Mouse (Mus musculus): ENCODE results near the gene Dpp8.

Gene Dpp8

DNA sequence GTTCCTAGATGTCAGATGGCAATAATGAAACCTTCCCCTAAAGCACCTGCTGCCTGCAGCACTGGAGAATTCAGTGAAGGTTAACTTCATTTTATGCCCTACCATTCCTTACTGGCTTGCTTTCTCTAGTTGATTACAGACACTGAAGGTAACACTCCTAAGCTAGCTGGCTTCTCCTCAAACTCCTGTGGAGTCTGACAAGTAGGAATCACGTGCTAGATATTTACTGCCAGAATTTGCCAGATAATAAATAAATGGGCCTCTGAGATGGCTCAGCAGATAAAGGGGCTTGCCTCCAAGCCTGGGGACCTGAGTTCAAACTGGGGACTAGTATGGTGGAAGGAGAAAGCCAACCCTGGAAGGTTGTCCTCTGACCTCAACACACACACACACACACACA lies 54.6 kb downstream of the Dpp8 start:
- DNase-seq (ENCODE audit: low spot score in 2 of 2): no peak

DNA sequence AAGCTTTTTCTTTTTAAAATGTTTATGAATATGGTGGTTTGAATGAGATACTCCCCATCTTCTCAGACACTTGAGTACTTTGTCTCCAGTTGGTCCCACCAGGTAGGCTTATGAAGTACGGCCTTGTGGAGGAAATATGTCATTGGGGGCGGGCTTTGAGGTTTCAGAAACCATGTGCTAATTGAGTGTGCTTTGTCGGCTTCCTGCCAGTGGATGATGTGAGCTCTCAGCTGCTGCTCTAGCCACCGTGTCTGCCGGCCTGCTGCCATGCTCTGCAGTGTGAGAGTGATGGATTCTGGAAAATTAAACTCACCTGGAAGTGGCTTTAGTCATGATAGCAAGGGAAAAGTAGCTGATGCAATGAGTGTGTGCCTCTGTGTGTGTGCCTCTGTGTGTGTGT lies 55.3 kb downstream of the Dpp8 start:
- no peak for DNase-seq (ENCODE audit: low spot score in 2 of 2)

DNA sequence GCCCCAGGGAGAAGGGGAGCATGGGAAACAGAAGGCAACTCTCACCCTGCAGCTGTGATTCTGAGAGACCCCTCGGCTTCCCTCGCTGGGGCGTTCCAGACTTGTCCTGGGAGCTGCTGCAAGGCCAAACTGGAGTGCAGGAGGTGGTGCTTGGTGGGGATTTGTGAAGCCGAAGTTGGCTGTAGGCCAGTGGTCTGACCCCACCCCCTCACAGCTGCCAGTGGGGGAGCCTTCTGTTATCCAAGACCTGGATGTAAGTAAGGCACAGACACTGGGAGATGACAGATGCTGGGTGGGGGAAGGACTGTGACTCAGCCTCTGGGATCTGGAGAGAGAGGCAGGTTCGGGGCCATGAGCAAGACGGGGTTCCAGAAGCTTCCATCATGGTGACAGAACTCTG lies 62.0 kb downstream of the Dpp8 start:
- DNase-seq (ENCODE audit: low spot score in 2 of 2): peak; percentile 47 to 53

DNA sequence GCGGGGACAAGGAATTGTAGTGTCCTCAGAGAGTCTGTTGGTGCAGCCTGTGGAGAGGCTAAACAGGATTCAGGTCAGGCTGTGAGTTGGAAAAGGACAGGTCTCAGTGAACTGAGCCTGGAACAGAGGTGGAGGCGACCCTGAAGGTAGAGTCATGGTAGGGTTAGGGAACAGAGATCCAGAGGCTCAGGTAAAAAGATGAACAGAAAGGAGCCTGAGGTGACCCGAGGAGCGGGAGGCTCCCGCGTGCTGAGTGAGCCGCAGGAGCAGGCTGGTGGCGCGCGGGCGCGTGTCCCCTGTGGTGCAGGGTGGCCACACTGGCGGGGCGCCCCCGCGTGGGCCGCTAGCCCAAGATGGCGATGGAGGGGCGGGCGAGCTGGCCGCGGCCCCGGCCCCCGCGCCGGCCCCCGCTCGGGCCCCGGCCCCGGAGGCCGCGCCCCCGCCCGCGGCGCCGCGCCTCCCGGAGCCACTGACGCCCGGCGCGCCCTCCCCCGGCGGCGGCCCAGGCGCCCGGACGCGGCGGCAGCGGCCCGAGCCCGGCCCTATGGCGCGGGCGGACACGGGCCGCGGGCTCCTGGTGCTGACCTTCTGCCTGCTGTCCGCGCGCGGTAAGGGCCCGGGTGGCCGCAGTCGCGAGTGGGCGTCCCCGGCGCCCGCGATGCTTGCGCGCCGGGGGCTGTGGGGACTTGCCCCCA lies 68.9 kb downstream of the Dpp8 start, which contains the start of gene Igdcc4:
Gene Igdcc4, plus strand, starts transcription at position 496 of the 695 bp plus-strand sequence.
- DNase-seq (ENCODE audit: low spot score in 2 of 2): peak in 1 of 2 experiments; percentile 40

DNA sequence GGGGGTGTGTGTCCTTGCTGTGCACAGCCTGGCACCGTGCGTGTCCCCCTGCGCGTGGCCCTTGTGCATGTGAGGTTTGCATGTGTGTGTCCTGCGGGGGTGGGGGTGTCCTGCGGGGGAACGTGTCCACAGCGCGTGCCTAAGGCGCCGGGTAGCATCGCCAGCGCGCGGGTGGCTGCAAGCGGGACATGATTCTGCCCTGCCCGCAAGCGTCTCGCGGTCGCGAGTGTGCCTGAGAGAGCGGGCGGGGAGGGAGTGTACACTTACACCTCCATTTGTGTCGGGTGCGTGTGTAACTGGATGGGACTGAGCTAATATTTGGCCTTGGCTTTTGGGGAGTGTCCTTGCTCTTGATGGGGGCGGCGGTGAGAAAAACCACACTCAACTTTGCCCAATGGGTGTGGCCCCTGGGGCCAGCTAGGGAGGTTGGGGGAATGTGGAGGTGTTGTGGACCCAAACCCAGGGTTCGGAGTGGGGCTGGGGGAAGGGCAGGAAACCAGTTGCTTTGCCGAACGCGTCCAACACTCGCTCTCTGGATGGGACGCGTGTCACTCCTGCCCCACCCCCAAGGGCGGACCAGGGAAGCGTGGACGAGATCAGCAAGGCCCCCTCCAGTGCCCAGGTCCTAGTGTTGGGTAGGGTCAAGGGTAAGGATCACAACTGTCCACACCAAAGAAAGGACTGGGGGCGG lies 69.6 kb downstream of the Dpp8 start:
- DNase-seq (ENCODE audit: low spot score in 2 of 2): peak; percentile 53 to 62

DNA sequence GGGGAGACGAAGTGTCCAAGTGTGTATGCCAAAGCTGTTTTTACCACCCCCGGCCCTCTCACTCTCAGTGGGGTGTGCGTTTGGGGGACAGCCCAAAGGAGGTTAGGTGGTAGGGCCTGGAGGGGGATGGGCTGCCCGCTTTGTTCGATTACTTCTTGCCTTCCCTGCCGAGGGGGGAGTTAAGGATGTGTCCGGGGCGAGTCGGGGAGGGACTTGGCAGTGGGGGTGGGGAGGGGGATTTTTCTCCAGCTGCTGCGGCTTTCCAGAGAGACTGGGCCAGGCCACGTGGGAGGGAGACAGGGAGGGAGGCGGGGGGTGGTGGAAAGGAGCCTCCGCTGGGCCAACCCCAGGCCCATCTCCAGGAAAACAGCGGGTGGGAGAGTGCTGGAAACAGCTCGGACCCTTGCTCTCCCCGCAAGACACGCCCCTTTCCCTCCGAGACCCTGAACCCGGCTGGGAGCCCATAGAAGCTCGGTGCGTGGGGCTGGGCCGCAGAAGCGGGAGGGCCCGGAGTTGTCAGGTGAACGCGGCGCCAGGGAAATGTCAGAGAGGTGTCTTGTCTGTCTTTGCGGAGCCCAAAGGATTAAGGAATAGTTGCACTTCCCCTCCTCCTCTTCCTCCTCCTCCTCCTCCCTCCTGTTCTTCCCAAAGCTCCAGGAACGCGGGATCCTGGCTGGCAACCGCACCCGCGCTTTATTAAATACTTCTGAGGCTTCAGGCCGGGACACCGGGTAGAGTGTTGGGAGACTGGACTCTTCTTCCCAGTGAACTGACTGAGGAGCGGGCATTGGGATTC lies 70.4 kb downstream of the Dpp8 start:
- peak; percentile 39 to 61 for DNase-seq (ENCODE audit: low spot score in 2 of 2)

DNA sequence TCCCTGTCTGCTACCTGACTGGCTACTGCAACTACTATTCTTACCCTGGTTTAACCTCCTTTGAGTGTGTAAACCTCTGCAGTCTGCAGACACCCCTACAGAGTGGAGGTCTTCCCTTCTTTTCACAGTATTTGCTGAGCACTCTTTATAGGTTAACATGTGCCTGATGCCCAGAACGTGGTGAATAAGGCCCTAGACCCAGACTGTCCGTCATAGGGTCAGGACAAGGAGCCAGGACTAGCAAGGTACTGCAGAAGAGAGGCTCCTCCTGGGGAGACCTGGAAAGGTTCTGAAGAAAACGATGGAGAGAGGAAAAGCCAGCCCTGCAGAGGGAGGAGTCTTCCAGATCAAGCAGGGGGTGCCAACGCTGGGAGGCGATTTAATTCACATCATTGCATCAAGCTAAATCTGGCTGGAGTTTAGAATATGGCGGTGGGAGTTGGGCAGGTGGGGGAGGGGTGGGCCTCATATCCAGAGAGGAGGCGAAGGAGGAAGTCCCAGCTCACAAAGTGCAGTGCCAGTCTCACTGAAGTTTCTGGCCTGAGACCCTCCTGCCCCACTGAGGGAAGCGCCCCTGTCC lies 71.0 kb downstream of the Dpp8 start:
- no peak for DNase-seq (ENCODE audit: low spot score in 2 of 2)

DNA sequence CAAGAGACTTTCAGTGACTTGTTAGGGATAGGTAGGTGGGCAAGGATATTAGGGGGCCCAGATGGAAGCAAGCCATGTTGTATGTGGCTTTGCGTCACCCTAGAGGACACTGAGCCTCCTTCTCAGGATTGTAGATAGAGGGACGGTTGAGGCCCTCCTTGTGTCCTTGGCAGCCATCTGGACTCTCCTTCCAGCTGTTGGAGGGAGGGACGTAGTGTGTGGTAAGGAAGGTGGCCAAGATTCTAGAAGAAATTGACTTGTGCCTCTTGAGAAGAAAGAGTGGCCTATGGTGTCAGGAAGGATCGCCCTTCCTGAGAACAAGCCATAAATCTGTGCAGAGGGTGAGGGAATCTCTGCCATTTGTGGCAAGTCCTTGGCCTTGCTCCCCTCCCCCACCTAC lies 74.6 kb downstream of the Dpp8 start:
- no peak for DNase-seq (ENCODE audit: low spot score in 2 of 2)

DNA sequence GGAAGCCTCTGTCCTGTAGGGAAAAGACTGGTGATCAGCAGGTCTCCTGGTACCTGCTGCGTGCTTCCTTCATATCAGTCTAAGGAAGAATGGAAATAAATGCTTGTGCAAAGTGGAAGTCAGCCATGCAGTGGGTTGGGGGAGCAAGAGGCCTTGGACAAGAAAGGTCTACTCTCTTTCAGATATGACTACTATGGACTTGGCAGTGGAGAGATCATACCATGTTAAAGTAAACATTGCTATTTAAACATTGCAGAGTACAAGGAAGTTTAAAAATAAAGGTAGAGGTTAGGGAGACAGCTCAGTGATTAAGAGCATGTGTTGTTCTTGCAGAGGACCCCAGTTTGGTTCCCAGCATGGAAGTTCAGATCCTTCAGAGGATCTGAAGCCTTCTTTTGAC lies 75.7 kb downstream of the Dpp8 start:
- DNase-seq (ENCODE audit: low spot score in 2 of 2): no peak

DNA sequence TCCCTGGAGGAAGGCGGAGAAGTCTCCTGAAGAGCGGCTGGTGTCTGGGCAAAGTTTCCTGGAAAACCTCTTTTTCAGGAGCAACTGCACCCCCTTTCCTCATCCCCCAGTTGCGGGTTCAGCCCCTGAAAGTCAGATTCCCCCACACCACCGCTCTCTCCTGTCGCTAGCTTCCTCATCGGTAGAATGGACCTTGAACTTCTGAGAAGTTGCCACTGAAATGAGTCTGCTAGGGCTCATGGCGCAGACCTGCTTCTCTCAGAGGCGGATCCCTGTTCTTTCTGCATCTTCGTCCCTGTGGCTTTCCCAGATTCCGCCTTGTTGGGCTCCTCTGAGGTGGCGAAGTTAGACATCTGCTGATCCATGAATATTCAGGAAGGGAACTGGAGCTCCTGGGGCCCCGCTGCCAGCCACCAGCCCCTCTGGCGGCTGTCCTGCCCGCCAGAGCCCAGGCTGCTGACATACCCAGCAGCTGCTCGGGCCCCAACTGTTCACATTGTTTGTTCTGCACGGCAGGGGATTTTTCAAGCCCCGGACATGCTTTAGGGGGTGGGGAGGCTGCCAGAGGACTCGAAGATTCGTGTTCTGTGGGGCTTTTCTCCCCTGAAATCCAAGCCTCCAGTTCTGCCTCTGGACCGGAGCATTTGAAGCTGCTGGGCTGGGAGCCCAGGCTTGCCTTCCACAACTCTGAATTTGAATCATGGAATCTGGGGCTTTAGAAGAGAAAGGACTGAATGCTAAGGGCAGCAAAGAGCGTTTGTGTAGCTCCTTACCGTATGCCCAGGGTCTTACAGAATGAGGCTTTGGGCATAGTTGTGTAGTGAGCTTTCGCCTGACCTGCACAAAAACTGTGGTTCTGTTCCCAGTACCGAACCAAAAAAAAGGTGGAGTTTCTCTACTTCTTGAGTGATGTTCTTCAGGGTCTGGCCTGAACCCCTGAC lies 77.2 kb downstream of the Dpp8 start:
- peak in 1 of 2 experiments; percentile 55 for DNase-seq (ENCODE audit: low spot score in 2 of 2)

DNA sequence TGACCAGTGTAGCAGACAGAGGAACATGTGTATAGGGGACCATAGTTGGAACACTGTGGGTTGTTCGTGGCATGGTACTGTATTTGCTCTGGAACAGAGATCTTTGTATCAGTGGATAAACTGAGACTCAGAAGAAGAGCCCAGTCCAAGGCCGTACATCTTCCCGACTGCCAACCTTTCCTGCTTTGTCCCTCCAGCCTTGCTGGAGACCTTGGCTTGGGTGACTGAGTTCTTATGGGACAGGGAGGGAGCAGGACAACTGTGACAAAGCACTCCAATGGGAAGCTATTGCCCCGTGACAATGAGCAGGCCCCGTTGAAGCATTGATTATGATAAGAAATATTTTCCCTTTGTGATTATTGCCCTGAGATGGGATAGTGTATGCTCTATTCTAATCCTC lies 79.5 kb downstream of the Dpp8 start:
- no peak for DNase-seq (ENCODE audit: low spot score in 2 of 2)

DNA sequence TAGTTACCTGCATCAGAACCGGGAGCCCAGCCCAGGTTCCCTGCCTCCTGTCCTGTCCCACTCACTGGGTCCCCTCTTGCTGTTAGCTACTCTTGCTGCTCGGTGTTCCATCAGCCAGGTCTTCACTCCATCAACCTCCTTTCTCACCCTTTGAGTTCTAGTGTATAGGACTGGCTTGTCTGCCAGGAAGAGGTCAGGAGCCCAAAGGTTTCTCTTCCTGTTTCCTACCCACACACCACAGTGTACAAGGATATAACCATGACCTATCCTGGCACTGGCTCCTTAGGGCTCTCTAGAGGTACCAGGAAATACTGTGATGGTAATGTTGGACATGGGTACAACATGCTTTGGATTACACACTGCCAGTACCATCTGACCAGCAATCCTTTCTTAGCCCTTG lies 81.5 kb downstream of the Dpp8 start:
- no peak for DNase-seq (ENCODE audit: low spot score in 2 of 2)

DNA sequence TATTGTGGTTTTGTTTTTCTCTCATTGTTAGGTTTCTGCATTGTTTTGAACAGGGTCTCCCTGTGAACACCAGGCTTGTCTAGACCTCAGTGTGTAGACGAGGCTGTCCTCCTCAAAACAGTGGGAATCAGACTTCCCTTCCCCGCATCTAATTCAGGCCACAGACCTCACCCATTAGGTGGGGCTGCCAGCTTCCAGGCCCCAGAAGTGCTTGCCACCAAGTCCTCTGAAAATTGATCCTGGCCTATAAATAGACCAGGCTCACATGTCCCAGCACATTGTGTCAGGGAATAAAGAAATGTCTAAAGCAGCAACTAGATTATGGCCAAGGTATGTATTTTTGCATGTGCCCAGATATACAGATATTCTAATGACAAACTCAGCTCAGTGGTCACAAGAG lies 83.7 kb downstream of the Dpp8 start:
- no peak for DNase-seq (ENCODE audit: low spot score in 2 of 2)

DNA sequence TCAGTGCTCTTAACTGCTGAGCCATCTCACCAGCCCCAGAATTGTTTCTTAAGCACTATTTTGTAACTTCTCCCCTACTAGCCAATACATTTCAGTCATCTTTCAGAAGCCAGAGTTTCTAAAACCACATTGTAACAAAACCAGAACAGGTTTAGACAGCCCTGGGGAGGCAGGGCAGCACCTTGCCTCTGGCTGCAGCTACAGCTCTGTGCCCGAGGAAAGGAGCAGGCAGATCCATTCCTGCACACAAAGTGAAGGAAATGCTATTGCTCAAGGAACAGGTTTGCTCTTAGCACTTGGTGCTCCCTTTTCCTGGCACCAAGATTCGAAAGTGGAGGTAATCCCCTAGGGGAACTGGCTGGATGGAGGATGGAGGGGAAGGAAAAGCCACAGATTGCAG lies 85.3 kb downstream of the Dpp8 start:
- DNase-seq (ENCODE audit: low spot score in 2 of 2): no peak

DNA sequence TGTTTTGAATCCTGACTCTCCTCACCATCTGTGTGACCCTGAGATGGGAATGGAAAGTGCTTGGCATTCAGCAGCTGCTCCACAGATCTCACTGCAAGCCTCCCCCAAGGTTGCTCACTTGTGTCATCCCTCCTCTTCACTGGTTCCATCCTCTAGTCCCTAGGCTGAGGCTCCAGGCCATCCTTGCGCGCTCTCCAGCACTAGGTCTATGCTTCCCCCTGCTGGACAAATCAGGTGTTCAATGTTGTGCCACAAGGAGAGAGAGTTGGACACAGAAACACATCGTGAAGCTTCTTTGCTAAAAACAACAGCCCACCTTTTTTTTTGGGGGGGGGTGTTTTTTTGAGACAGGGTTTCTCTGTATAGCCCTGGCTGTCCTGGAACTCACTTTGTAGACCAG lies 88.7 kb downstream of the Dpp8 start:
- peak in 1 of 2 experiments; percentile 75 for DNase-seq (ENCODE audit: low spot score in 2 of 2)

DNA sequence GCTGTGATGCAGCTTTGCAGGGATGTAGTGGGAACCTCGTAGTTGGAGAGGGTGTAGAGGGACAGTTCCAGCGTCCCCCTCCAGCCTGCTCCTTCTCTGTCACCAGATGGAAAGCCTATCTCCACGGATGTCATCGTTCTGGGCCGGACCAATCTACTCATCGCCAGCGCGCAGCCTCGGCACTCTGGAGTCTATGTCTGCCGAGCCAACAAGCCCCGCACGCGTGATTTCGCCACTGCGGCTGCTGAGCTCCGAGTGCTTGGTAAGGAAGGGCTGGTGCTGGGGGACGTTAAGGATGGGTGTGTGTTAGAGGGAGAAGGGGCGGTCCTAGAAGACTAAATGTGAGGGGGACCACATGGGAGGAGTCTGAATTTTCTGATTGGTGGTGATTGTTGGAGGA lies 90.3 kb downstream of the Dpp8 start:
- DNase-seq (ENCODE audit: low spot score in 2 of 2): peak in 1 of 2 experiments; percentile 62

DNA sequence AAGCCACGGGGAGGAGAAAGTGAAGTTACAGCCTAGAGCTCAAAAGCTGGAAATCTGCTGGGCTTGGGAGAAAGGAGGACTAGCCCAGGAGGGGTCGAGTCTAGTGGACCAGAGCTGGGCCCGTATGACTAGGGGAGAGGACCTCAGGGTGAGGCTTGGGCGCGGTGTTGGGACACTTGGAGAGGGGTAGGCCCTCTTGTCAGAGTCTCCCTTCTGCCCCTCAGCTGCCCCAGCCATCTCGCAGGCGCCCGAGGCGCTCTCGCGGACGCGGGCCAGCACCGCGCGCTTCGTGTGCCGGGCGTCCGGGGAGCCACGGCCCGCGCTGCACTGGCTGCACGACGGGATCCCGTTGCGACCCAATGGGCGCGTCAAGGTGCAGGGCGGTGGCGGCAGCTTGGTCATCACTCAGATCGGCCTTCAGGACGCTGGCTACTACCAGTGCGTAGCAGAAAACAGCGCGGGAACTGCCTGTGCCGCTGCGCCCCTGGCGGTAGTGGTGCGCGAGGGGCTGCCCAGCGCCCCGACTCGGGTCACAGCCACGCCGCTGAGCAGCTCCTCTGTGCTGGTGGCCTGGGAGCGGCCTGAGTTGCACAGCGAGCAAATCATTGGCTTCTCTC lies 91.4 kb downstream of the Dpp8 start:
- DNase-seq (ENCODE audit: low spot score in 2 of 2): peak in 1 of 2 experiments; percentile 48

DNA sequence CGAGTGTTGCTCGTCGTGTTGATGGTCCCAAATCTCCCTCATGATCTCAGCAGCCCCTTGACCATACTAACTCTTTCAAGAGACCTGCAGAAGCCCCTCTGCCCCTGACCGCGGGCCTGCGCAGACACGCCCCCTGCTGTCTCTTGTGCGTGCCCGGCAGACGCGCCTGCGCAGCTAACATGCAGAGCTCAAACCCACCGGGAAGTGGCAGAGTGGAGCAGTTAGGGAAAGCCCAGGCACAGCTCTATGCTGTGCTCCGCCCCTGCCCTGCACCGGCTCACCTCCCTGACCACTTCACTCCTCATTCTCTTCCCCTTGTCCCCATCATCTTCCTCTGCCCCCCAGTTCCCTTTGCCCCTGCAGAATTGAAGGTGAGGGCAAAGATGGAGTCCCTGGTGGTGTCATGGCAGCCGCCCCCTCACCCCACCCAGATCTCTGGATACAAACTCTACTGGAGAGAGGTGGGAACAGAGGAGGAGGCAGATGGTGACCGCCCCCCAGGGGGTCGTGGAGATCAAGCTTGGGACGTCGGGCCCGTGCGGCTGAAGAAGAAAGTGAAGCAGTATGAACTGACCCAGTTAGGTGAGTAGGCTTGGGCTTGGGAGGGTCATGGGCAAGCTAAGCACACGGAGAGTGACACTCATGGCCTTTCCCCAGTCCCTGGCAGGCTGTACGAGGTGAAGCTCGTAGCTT lies 96.1 kb downstream of the Dpp8 start:
- no peak for DNase-seq (ENCODE audit: low spot score in 2 of 2)

DNA sequence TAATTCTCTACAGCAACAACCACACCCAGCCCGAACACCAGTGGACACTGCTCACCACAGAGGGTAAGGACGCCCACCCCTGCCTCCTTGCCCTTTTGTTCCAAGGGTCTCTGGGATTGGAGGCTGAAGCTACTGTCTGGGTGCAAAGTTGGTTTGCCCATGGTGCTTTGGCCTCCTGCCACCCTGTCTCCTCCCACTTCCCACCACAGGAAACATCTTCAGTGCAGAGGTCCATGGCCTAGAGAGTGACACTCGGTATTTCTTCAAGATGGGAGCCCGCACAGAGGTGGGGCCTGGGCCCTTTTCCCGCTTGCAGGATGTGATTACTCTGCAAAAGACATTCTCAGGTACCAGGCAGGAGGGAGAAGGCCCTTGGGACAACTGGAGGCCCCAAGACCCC lies 99.5 kb downstream of the Dpp8 start:
- no peak for DNase-seq (ENCODE audit: low spot score in 2 of 2)
